Mouse (Mus musculus): ENCODE data around the gene Macrod1. TPM values are rescaled to one million over a fixed set of nuclear protein-coding genes. Genes with fewer than 3 reads are reported as not detected.

The Macrod1 gene
- polyA plus RNA-seq, 1 experiment from 2014 or later: 32.9 TPM

DNA sequence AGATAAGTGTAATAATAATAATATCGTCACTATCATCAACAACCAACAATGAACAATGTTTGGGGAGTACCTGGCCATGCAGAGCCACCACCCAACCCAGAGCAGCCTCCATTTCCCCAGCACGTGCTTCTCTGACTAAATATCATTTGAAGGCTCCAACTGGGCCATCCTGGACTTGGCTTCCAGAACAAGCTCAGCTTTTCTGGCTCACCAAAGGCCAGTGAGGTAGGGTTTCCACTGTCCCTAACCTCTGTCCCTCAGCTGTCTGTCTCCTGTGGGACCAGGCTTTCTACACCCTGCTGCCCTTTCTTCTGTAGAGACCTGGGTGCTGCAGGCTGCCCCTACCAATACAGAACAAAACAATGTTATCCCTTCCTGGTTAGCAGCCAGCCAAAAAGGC is 50.0 kb downstream of the Macrod1 start:
- Histone ChIP-seq H3K4me3 (no peak overlapping the region), H3K27ac (replicated peaks) (no peak overlapping the region), H3K4me2 (no peak overlapping the region), H3K27me3 (replicated peaks) (0 out of 2 replicates have a peak, but pooled peaks cover 7% of the 10 kb centered on the region), H3K4me1 (peaks cover 55% of the 10 kb centered on the region), H3K9me3 (no peaks in the 10 kb centered on the region), H3K36me3 (no peaks in the 10 kb centered on the region), H3K9ac (no peak overlapping the region)
- 76% methylated on average over 2 of the region's 2 CpGs for WGBS
- no peak for ATAC-seq (ENCODE audit: extremely low read depth, insufficient number of reproducible peaks, low FRiP score, low TSS enrichment)

GRCm38 (mm10) chr19:7107174-7107573 is 50.6 kb downstream of the Macrod1 start:
- no peaks in the 10 kb centered on the region for H3K9me3 ChIP-seq
- 0 out of 2 replicates have a peak, but pooled peaks cover 7% of the 10 kb centered on the region for H3K27me3 ChIP-seq (replicated peaks)
- no peak overlapping the region for H3K4me3 ChIP-seq
- 73% methylated on average over 4 of the region's 4 CpGs for WGBS
- no peaks in the 10 kb centered on the region for H3K36me3 ChIP-seq
- no peak overlapping the region for H3K9ac ChIP-seq
- H3K4me2 ChIP-seq: no peak overlapping the region
- H3K4me1 ChIP-seq: peaks cover 57% of the 10 kb centered on the region
- H3K27ac ChIP-seq (replicated peaks): no peak overlapping the region
- ATAC-seq (ENCODE audit: extremely low read depth, insufficient number of reproducible peaks, low FRiP score, low TSS enrichment): no peak

GRCm38 (mm10) chr19:7108114-7108905 is 51.7 kb downstream of the Macrod1 start:
- Histone ChIP-seq H3K9me3 (no peaks in the 10 kb centered on the region), H3K4me2 (no peak overlapping the region), H3K27ac (replicated peaks) (no peak overlapping the region; the same call in 1 of the 2 replicates), H3K27me3 (replicated peaks) (0 out of 2 replicates have a peak, but pooled peaks cover 7% of the 10 kb centered on the region), H3K36me3 (no peaks in the 10 kb centered on the region), H3K9ac (no peak overlapping the region), H3K4me3 (no peak overlapping the region), H3K4me1 (peaks cover 62% of the 10 kb centered on the region)
- 47% methylated on average over 6 of the region's 6 CpGs for WGBS
- ATAC-seq (ENCODE audit: extremely low read depth, insufficient number of reproducible peaks, low FRiP score, low TSS enrichment): no peak

DNA sequence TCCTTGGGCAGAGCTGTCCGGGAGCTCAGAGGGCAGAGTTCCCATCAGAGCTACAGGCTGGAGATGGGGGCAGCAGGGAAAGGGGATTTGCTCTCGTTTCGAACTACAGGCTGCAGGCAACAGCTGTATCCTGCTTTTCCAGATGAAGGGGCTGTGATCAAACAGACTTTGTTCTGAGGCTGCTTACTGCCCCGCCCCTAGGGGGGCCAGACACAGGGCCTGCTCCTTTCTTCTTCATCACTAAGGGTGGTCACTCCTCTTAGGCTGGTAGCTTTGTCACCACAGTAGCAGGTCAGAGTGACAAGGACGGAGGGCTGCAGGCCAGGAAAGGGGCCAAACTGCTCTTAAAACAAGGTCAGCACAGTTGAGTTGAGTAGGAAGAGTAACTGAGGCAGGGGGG is 53.5 kb downstream of the Macrod1 start:
- no peak for ATAC-seq (ENCODE audit: extremely low read depth, insufficient number of reproducible peaks, low FRiP score, low TSS enrichment)
- H3K27ac ChIP-seq (replicated peaks): no peak overlapping the region
- H3K27me3 ChIP-seq (replicated peaks): 0 out of 2 replicates have a peak, but pooled peaks cover 2% of the 10 kb centered on the region
- H3K4me2 ChIP-seq: no peak overlapping the region
- H3K4me1 ChIP-seq: peaks cover 63% of the 10 kb centered on the region
- H3K9me3 ChIP-seq: no peaks in the 10 kb centered on the region
- H3K36me3 ChIP-seq: no peaks in the 10 kb centered on the region
- WGBS: 32% methylated on average over 5 of the region's 5 CpGs
- peak overlapping the region; percentile 25; the same call in 1 of the 2 replicates for H3K9ac ChIP-seq
- H3K4me3 ChIP-seq: no peak overlapping the region

DNA sequence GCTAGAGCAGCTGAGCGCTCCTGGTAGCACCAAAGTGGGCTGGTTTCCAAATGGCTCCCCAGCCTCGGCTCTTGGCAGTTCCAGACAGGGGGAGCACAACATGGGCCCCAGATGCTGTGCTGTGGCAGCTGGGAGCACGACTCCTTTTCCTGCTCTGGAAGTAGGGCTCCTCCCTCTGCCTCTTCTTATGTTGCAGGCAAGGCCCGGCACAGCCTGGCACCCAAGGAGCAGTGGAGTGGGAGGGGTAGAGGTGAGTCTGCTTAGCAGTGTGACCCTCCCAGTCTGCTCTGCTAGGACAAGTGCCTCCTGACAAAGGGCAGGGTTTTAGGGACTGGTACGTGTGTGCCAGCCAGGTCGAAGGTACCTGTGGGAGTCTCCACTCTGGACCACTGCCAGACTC is 54.3 kb downstream of the Macrod1 start:
- Histone ChIP-seq H3K9ac (no peak overlapping the region), H3K9me3 (no peaks in the 10 kb centered on the region), H3K4me3 (no peak overlapping the region), H3K4me1 (peaks cover 59% of the 10 kb centered on the region), H3K4me2 (no peak overlapping the region), H3K27me3 (replicated peaks) (no peaks in the 10 kb centered on the region), H3K27ac (replicated peaks) (no peak overlapping the region), H3K36me3 (no peaks in the 10 kb centered on the region)
- WGBS: 54% methylated on average over 6 of the region's 6 CpGs
- ATAC-seq (ENCODE audit: extremely low read depth, insufficient number of reproducible peaks, low FRiP score, low TSS enrichment): no peak

DNA sequence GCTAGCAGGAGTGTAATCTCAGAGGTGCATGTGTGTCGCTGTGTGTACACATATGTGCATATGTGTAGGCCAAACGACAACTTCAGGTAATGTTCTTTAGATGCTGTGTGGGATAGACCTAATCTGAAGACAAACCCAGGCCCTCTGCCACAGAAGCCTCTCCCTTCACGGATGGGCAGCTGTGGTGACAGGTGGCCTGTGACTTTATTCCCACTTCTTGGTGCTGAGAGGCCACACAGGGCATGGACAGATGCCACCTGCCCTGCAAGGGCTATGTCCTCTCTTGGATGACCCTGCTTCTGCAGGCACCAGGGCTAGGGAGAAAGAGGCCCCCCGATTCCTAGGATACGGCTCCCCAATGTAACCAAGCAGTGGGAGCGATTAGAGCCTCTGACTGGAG is 54.7 kb downstream of the Macrod1 start:
- Histone ChIP-seq H3K4me1 (peaks cover 59% of the 10 kb centered on the region), H3K27ac (replicated peaks) (0 out of 2 replicates have a peak overlapping the region, but pooled peaks have one; percentile 7), H3K9ac (no peak overlapping the region), H3K9me3 (no peaks in the 10 kb centered on the region), H3K36me3 (no peaks in the 10 kb centered on the region), H3K4me3 (no peak overlapping the region), H3K27me3 (replicated peaks) (no peaks in the 10 kb centered on the region), H3K4me2 (no peak overlapping the region)
- ATAC-seq (ENCODE audit: extremely low read depth, insufficient number of reproducible peaks, low FRiP score, low TSS enrichment): no peak
- WGBS: 72% methylated on average over 6 of the region's 6 CpGs

DNA sequence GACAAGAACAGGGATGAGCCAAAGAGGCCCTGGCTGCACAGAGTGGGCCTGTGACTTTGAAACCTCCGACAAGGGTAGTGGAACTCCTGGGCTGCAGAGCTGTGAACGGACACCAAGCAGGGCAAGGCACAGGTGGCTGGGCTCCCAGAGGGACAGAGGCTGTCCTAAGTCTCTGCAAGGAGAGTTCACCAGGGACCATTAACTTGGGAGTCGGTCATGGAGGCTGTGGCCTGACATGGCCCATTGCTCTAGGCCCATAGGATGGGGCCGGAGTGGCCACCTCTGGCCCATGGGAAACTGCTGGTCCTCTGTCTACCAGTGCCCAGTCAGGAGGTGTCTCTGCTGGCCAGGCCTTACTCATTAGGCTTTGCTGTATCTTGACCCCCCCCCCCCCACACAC is 55.1 kb downstream of the Macrod1 start:
- H3K4me1 ChIP-seq: peaks cover 59% of the 10 kb centered on the region
- no peak overlapping the region for H3K4me3 ChIP-seq
- H3K9me3 ChIP-seq: no peaks in the 10 kb centered on the region
- no peak overlapping the region for H3K4me2 ChIP-seq
- WGBS: 75% methylated on average over 4 of the region's 4 CpGs
- no peak for ATAC-seq (ENCODE audit: extremely low read depth, insufficient number of reproducible peaks, low FRiP score, low TSS enrichment)
- H3K36me3 ChIP-seq: no peaks in the 10 kb centered on the region
- H3K9ac ChIP-seq: no peak overlapping the region
- no peaks in the 10 kb centered on the region for H3K27me3 ChIP-seq (replicated peaks)
- 0 out of 2 replicates have a peak overlapping the region, but pooled peaks have one; percentile 7 for H3K27ac ChIP-seq (replicated peaks)

DNA sequence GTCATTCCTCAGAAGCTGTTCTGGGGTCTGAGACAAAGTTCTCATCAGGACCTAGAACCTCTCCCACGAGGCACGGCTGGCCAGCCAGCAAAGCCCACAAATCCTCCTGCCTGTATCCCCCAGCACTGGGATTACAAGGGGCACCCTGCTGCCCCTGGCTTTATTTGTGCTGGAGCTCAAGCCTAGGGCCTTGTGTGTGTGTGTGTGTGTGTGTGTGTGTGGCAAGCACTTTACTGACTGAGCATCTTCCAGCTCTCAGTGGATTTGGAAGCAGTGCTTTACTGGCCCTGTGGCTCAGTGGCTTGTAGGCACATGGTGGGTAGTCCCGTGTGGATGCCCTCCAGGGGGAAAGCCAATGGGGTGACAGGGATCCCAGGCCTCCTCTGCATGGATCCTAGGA is 56.0 kb downstream of the Macrod1 start:
- Histone ChIP-seq H3K9ac (peak overlapping the region; percentile 33; the same call in 1 of the 2 replicates), H3K9me3 (no peaks in the 10 kb centered on the region), H3K4me3 (no peak overlapping the region), H3K27me3 (replicated peaks) (no peaks in the 10 kb centered on the region), H3K4me2 (no peak overlapping the region), H3K27ac (replicated peaks) (no peak overlapping the region), H3K4me1 (peaks cover 67% of the 10 kb centered on the region), H3K36me3 (no peaks in the 10 kb centered on the region)
- whole genome bisulfite sequencing: 64% methylated on average over 3 of the region's 3 CpGs
- ATAC-seq (ENCODE audit: extremely low read depth, insufficient number of reproducible peaks, low FRiP score, low TSS enrichment): no peak

DNA sequence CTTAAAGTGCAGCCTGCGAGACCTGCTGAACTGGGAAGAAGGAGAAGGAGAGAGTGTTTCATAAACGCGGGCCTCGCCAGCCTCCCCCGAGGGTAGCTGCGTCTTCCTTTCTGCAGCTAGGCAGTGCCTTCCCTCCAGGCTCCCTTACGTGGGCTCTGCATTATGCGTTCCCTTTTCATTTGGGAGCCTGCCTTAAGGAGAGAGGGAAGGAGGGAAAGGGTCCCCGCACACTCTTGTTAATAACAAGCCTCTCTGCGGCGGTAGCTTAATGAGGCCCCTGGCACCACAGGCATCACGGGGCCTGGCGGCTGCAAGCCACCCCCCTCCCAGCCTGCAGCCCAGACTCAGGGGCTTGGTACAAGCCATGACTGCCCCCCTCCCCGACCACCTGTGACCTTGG is 57.0 kb downstream of the Macrod1 start:
- Histone ChIP-seq H3K4me1 (peaks cover 67% of the 10 kb centered on the region), H3K36me3 (no peaks in the 10 kb centered on the region), H3K4me3 (no peak overlapping the region), H3K9me3 (no peaks in the 10 kb centered on the region), H3K27me3 (replicated peaks) (no peaks in the 10 kb centered on the region), H3K9ac (peak overlapping the region; percentile 41; the same call in 1 of the 2 replicates), H3K4me2 (no peak overlapping the region), H3K27ac (replicated peaks) (peak overlapping the region; percentile 31; the same call in 1 of the 2 replicates)
- ATAC-seq (ENCODE audit: extremely low read depth, insufficient number of reproducible peaks, low FRiP score, low TSS enrichment): no peak
- WGBS: 58% methylated on average over 14 of the region's 14 CpGs

- H3K27ac ChIP-seq (replicated peaks): no peak overlapping the region
- 0 out of 2 replicates have a peak, but pooled peaks cover 8% of the 10 kb centered on the region for H3K27me3 ChIP-seq (replicated peaks)
- H3K9ac ChIP-seq: no peak overlapping the region
- WGBS: 82% methylated on average over 4 of the region's 4 CpGs
- H3K4me3 ChIP-seq: no peak overlapping the region
- peaks cover 56% of the 10 kb centered on the region for H3K4me1 ChIP-seq
- no peaks in the 10 kb centered on the region for H3K9me3 ChIP-seq
- no peak for ATAC-seq (ENCODE audit: extremely low read depth, insufficient number of reproducible peaks, low FRiP score, low TSS enrichment)
- no peaks in the 10 kb centered on the region for H3K36me3 ChIP-seq
- H3K4me2 ChIP-seq: no peak overlapping the region
These were observed 59.6 kb downstream of the Macrod1 start for GRCm38 (mm10) chr19:7116038-7116731.

- 0 out of 2 replicates have a peak overlapping the region, but pooled peaks have one; percentile 12 for H3K9ac ChIP-seq
- 0 out of 2 replicates have a peak, but pooled peaks cover 8% of the 10 kb centered on the region for H3K27me3 ChIP-seq (replicated peaks)
- WGBS: 61% methylated on average over 4 of the region's 4 CpGs
- H3K9me3 ChIP-seq: no peaks in the 10 kb centered on the region
- ATAC-seq (ENCODE audit: extremely low read depth, insufficient number of reproducible peaks, low FRiP score, low TSS enrichment): no peak
- H3K4me1 ChIP-seq: peaks cover 60% of the 10 kb centered on the region
- H3K4me2 ChIP-seq: no peak overlapping the region
- no peaks in the 10 kb centered on the region for H3K36me3 ChIP-seq
- no peak overlapping the region for H3K4me3 ChIP-seq
- no peak overlapping the region for H3K27ac ChIP-seq (replicated peaks)
These were observed 60.5 kb downstream of the Macrod1 start for GRCm38 (mm10) chr19:7117141-7117540.
